Mouse (Mus musculus) liver, embryonic 14.5 days (tissue): ENCODE results near the gene Dock4.

Experiments used
- CTCF ChIP-seq: IDR thresholded peaks from 2 replicates; pipeline ENCODE4 v1.5.1; 2016; ENCODE audit warnings: antibody characterized with exemption, low read depth, control low read depth
- EP300 ChIP-seq: IDR thresholded peaks from 2 replicates; pipeline ENCODE4 v1.6.1; 2016; ENCODE audit warnings: antibody characterized with exemption, low read depth

DNA sequence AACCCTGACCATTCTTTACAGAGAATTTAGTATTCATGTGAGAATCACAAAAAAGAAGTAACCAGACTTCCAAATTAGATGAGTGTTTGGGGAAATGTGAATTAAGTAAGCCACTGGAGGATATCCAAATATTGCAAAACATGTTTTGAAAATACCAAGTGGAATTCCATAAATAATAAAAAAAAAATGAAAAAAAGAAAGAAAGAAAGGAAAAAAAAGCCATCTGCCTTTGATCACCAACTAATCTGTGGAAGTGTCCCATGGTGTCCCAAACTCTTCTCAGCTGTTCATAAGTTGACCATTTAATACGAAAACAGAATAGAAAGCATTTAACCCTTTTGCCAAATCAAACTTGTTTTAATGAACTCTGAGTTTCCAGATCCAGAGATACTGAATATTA is 118.0 kb downstream of the Dock4 start:
- TF ChIP-seq EP300 (no peak), CTCF (no peak)
